In genomic region chr9:111275156-111275555, GRCm38 (mm10) we compare ENCODE assay signal across 7 mouse cellular contexts. TPM values are rescaled to one million over a fixed set of nuclear protein-coding genes. Genes with fewer than 3 reads are reported as not detected.
DNase-seq lines count a peak whose midpoint lies in the region; ATAC-seq and TF ChIP-seq lines count a peak whose summit lies in the region.

No protein-coding gene starts in this region.

- peak overlapping the region; percentile 92 for H3K4me2 ChIP-seq in liver, embryonic 11.5 days
- peak overlapping the region; percentile 82 for H3K4me2 ChIP-seq in forebrain, embryonic 15.5 days (replicated peaks)
- peak overlapping the region; percentile 82 for H3K4me2 ChIP-seq in limb, embryonic 14.5 days (replicated peaks; ENCODE audit: low read depth, low read length, severe bottlenecking)
- H3K4me2 ChIP-seq in neural tube, embryonic 15.5 days, result peak overlapping the region; percentile 86

- no peaks in the 10 kb centered on the region for H3K9me3 ChIP-seq in liver, embryonic 11.5 days (ENCODE audit: control insufficient read depth, low read length)
- no peaks in the 10 kb centered on the region for H3K9me3 ChIP-seq in forebrain, embryonic 15.5 days
- H3K9me3 ChIP-seq in limb, embryonic 14.5 days (ENCODE audit: control insufficient read depth, low read length), result no peaks in the 10 kb centered on the region
- no peaks in the 10 kb centered on the region for H3K9me3 ChIP-seq in neural tube, embryonic 15.5 days (replicated peaks)

- DNase-seq in liver, embryonic 11.5 days (ENCODE audit: low spot score), result no peak
- no peak for DNase-seq in liver
- DNase-seq in limb, embryonic 14.5 days (ENCODE audit: low spot score), result no peak
- no peak for DNase-seq in gastrocnemius, postnatal 25 days

- H3K27ac ChIP-seq in liver, embryonic 11.5 days (ENCODE audit: low read depth, low read length), result no peak overlapping the region
- no peak overlapping the region for H3K27ac ChIP-seq in forebrain, embryonic 15.5 days (replicated peaks)
- H3K27ac ChIP-seq in limb, embryonic 14.5 days (replicated peaks; ENCODE audit: low read depth, low read length), result no peak overlapping the region
- H3K27ac ChIP-seq in neural tube, embryonic 15.5 days (replicated peaks), result no peak overlapping the region

- peaks cover 5% of the 10 kb centered on the region; the same call in 1 of the 2 replicates for H3K36me3 ChIP-seq in liver, embryonic 11.5 days (ENCODE audit: control insufficient read depth, insufficient read depth, low read length)
- H3K36me3 ChIP-seq in forebrain, embryonic 15.5 days, result peaks cover 35% of the 10 kb centered on the region
- H3K36me3 ChIP-seq in limb, embryonic 14.5 days (ENCODE audit: control insufficient read depth, insufficient read depth, low read length), result peaks cover 49% of the 10 kb centered on the region
- H3K36me3 ChIP-seq in neural tube, embryonic 15.5 days, result peaks cover 29% of the 10 kb centered on the region

- H3K9ac ChIP-seq in liver, embryonic 11.5 days (ENCODE audit: low read depth, low read length), result no peak overlapping the region
- H3K9ac ChIP-seq in forebrain, embryonic 15.5 days (replicated peaks), result no peak overlapping the region
- no peak overlapping the region for H3K9ac ChIP-seq in limb, embryonic 14.5 days (ENCODE audit: low read depth, low read length, severe bottlenecking)
- 0 out of 2 replicates have a peak overlapping the region, but pooled peaks have one; percentile 14 for H3K9ac ChIP-seq in neural tube, embryonic 15.5 days (replicated peaks)

- H3K27me3 ChIP-seq in liver, embryonic 11.5 days (replicated peaks; ENCODE audit: control insufficient read depth, insufficient read depth, low read length), result no peaks in the 10 kb centered on the region
- no peaks in the 10 kb centered on the region for H3K27me3 ChIP-seq in forebrain, embryonic 15.5 days
- no peaks in the 10 kb centered on the region for H3K27me3 ChIP-seq in limb, embryonic 14.5 days (ENCODE audit: control insufficient read depth, insufficient read depth, low read length)
- H3K27me3 ChIP-seq in neural tube, embryonic 15.5 days (replicated peaks), result no peaks in the 10 kb centered on the region

- H3K4me3 ChIP-seq in liver, embryonic 11.5 days (ENCODE audit: low read depth, low read length), result peak overlapping the region; percentile 16
- H3K4me3 ChIP-seq in forebrain, embryonic 15.5 days, result 0 out of 2 replicates have a peak overlapping the region, but pooled peaks have one; percentile 4
- peak overlapping the region; percentile 19 for H3K4me3 ChIP-seq in limb, embryonic 14.5 days (replicated peaks; ENCODE audit: low read length)
- H3K4me3 ChIP-seq in neural tube, embryonic 15.5 days (replicated peaks), result peak overlapping the region; percentile 10

- ATAC-seq in liver, embryonic 11.5 days (replicated peaks; ENCODE audit: low FRiP score), result no peak
- no peak for ATAC-seq in forebrain, embryonic 15.5 days (replicated peaks)
- ATAC-seq in limb, embryonic 14.5 days (ENCODE audit: low FRiP score, low read depth), result no peak
- no peak for ATAC-seq in neural tube, embryonic 15.5 days (ENCODE audit: low FRiP score)
- ATAC-seq in cerebellum, adult (ENCODE audit: insufficient number of reproducible peaks, low FRiP score, low TSS enrichment), result no peak

- WGBS in liver, embryonic 11.5 days, result 20% methylated on average over 1 of the region's 1 CpGs
- WGBS in forebrain, embryonic 15.5 days, result 72% methylated on average over 1 of the region's 1 CpGs
- 38% methylated on average over 1 of the region's 1 CpGs for WGBS in limb, embryonic 14.5 days
- 55% methylated on average over 1 of the region's 1 CpGs for WGBS in neural tube, embryonic 15.5 days

- H3K4me1 ChIP-seq in liver, embryonic 11.5 days (replicated peaks; ENCODE audit: control insufficient read depth, insufficient read depth, low read length), result peaks cover 25% of the 10 kb centered on the region
- peaks cover 60% of the 10 kb centered on the region for H3K4me1 ChIP-seq in forebrain, embryonic 15.5 days
- peaks cover 33% of the 10 kb centered on the region for H3K4me1 ChIP-seq in limb, embryonic 14.5 days (ENCODE audit: control insufficient read depth, insufficient read depth, low read length)
- H3K4me1 ChIP-seq in neural tube, embryonic 15.5 days, result peaks cover 56% of the 10 kb centered on the region

- no peak for TF ChIP-seq POLR2A in limb, embryonic 14.5 days (IDR thresholded peaks at IDR 0.05; ENCODE audit: borderline replicate concordance, extremely low read depth, insufficient read depth, insufficient read length)

RNA-seq across cellular contexts. Expression of gene Epm2aip1, which starts 3.4 kb away (rescaled TPM):
- polyA plus RNA-seq in liver, embryonic 11.5 days (2014; fragmentation: Nextera tagmentation; extraction: Ambion mirVana), result 21.7 and 24.5 TPM in 2 replicates
- 47.1 and 50.9 TPM in 2 replicates for polyA plus RNA-seq in forebrain, embryonic 15.5 days (2015; fragmentation: Nextera tagmentation; extraction: Ambion mirVana)
- polyA plus RNA-seq in limb, embryonic 14.5 days (2012; rRNA removed), result 45.2 and 47.8 TPM in 2 replicates
- 45.4 and 47.3 TPM in 2 replicates for polyA plus RNA-seq in limb, embryonic 14.5 days (2014; fragmentation: Nextera tagmentation; extraction: Ambion mirVana)
- 46.5 and 50.7 TPM in 2 replicates for polyA plus RNA-seq in neural tube, embryonic 15.5 days (2015; fragmentation: Nextera tagmentation; extraction: Ambion mirVana)
- total RNA-seq in gastrocnemius, postnatal 25 days (2021), result 10 to 100 TPM; 18.8 to 19.2 TPM

RNA-seq across cellular contexts. Expression of gene Mlh1, which starts 3.6 kb away (rescaled TPM):
- polyA plus RNA-seq in liver, embryonic 11.5 days (2014; fragmentation: Nextera tagmentation; extraction: Ambion mirVana), result 50.2 and 52.4 TPM in 2 replicates
- polyA plus RNA-seq in forebrain, embryonic 15.5 days (2015; fragmentation: Nextera tagmentation; extraction: Ambion mirVana), result 33.6 and 34.2 TPM in 2 replicates
- 46.5 and 52.2 TPM in 2 replicates for polyA plus RNA-seq in limb, embryonic 14.5 days (2012; rRNA removed)
- 33.5 and 35.4 TPM in 2 replicates for polyA plus RNA-seq in limb, embryonic 14.5 days (2014; fragmentation: Nextera tagmentation; extraction: Ambion mirVana)
- polyA plus RNA-seq in neural tube, embryonic 15.5 days (2015; fragmentation: Nextera tagmentation; extraction: Ambion mirVana), result 26.3 and 30.9 TPM in 2 replicates
- 1 to 10 TPM; 4.4 to 8.7 TPM for total RNA-seq in gastrocnemius, postnatal 25 days (2021)

RNA-seq across cellular contexts. Expression of gene Trank1, which starts 36.4 kb away (rescaled TPM):
- polyA plus RNA-seq in liver, embryonic 11.5 days (2014; fragmentation: Nextera tagmentation; extraction: Ambion mirVana), result 0.03 and 0.10 TPM in 2 replicates
- 7.0 and 7.8 TPM in 2 replicates for polyA plus RNA-seq in forebrain, embryonic 15.5 days (2015; fragmentation: Nextera tagmentation; extraction: Ambion mirVana)
- 1.2 and 1.4 TPM in 2 replicates for polyA plus RNA-seq in limb, embryonic 14.5 days (2012; rRNA removed)
- 0.35 and 0.83 TPM in 2 replicates for polyA plus RNA-seq in limb, embryonic 14.5 days (2014; fragmentation: Nextera tagmentation; extraction: Ambion mirVana)
- polyA plus RNA-seq in neural tube, embryonic 15.5 days (2015; fragmentation: Nextera tagmentation; extraction: Ambion mirVana), result 10.1 and 12.4 TPM in 2 replicates
- under 1 TPM; 0.05 to 0.19 TPM for total RNA-seq in gastrocnemius, postnatal 25 days (2021)
